Mouse (Mus musculus) CD4-positive, CD25-positive, alpha-beta regulatory T cell, adult 2 months (primary cell): ENCODE results near the gene Gm20388.

Experiments used
- DNase-seq: peaks from one replicate; pipeline ENCODE4 v3.0.0-alpha.2; 2012; ENCODE audit warnings: low read depth, low spot score

Gm20388 gene

DNA sequence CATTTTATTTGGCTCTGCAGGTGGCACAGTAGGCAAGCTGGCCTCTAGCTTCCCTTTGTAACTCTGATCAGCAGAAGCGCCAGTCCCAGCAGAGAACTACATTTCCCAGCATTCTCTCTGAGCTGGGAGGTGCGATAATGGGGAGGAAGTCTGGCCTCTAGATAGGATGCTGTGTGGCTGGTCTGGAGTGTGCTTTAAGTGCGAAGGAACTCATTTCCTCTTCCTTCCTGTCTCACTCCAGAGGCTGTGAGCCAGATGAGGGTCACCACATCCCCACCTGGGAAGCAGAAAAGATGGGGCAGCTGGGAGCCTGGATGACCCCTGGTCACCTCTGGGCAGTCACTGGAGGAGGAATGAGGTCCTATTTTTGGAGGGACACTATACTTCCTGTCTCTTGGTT, 1265.7 kb downstream of the Gm20388 start:
- peak; percentile 18 for DNase-seq

DNA sequence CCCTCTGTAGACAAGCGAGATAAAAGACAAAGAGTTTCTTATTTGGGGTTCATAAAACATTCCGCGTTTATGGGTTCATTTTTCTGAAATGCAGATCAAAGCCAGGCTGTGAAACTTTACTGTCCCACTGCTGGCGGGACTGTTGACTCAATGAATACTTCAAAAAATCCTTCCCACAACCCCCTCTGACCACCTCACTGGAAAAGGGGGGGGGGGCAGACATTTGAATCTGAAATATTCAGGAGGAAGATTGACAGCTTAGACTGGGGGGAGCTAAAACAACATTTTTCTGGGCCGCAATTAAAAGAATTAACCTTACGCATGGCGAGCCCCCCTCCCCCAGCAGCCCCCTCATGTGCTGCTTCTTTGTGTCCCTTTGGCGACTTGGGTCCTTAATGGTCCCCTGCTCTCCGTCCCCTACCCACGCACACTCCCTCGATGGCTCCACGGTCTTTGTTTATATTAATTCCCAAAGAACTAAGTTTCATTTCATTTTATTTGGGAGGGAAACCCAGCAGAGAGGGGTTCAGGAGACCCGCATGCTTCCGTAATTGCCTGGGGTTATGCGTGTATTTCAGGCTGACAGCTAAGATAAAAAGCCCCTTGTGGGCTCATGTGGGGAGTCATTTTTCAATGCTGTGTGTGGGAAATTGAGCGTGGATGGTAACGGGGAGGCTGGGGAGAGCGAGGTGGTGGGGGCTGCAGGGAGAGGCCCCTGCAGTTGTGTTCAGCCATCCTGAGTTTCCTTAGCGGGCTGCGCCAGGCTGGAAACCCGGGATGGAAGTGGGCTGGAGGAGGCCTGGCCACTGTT, 1270.0 kb downstream of the Gm20388 start:
- DNase-seq, result no peak

DNA sequence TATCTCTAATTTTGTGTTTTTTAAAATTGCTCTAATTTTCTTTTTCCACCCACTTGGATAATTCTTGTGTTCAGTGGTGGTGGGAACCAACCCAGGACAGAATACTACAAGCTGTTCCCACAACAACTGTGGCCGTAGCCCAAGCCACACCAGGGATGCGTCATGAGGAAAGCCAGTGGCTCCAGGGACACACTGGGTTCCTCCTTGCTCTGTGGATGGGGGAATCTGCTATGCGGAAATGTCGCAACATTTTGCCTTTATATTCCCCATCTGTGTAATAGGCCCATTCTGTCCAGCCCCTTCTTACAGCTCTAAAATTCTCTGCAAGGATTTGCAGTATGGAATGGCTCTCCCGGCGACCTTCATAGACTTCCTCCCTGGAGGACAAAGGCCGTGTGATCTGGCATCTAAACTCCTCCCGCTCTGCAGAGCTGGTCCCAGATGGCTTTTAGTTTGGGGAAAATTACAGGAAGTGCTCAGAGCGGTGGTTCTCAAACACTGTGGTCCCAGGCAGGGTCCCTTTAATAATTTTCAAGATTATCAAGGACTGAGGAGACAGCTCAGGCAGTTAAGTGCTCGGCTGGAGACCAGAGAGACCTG, 1270.7 kb downstream of the Gm20388 start:
- DNase-seq, result no peak

DNA sequence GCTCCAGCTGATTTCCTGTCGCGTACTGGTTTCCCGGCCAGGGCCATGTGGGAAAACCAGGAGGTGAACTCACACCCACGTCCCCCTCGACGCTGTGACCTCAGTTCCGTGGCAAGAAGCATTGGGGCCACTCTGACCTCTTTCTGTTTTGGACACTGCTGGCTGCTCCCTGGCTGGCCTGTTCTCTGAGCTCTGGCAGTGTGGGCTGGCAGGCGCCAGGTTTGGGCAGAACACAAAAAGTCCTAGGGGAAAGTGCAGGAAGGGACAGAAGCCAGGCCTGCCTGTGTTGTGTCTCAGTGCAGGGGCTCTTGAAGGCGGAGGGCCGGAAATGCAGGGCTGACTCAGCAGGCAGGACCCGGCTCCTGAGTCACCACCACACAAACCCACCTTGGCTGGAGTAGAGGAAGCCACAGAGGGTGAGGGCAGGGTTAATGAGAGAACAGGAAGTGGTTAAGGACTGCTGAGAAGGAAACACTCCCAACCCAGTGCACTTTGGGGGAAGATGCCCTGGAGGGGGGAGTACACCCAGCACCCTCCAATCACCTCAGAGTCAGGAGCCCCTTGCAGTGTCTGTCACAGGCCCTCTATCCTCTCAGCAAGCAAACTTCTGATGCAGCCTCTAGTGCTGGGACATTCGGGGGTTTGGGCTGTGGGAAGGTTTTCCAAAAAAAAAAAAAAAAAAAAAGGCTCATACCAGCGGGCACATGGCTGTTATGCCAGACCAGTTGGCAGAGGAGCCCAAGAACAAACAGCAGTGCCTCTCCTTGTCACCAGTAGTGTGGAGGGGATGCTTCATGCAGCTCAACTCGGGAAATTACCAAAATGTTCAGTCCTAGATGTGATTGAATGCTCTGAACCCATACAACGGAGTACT, 1277.1 kb downstream of the Gm20388 start:
- peak; percentile 35 for DNase-seq

GRCm38 (mm10) chr8:121188994-121189393, 1278.4 kb downstream of the Gm20388 start:
- no peak for DNase-seq

GRCm38 (mm10) chr8:121192451-121192850, 1281.8 kb downstream of the Gm20388 start:
- DNase-seq, result peak; percentile 11

GRCm38 (mm10) chr8:121195970-121196369, 1285.3 kb downstream of the Gm20388 start:
- DNase-seq, result no peak

GRCm38 (mm10) chr8:121196726-121197668, 1286.4 kb downstream of the Gm20388 start:
- no peak for DNase-seq

DNA sequence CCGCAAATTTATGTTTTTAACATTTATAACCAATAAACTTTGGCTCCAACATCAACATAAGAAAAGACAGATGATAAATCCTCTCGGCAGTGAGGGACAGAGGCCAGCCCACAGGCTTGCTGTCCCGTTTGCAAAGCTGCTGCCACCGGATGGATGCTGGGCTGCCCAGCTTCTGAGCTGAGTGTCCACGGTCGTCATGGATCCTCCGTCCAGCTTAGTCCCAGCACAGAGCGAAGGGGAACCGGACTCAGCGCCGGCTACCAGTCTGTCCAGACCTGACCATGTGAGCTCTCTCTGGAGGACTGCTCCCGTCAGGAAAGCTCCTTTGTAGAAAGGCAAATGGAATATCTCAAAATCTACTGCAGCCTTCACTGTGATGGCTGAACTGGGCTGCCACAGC, 1289.4 kb downstream of the Gm20388 start:
- no peak for DNase-seq

DNA sequence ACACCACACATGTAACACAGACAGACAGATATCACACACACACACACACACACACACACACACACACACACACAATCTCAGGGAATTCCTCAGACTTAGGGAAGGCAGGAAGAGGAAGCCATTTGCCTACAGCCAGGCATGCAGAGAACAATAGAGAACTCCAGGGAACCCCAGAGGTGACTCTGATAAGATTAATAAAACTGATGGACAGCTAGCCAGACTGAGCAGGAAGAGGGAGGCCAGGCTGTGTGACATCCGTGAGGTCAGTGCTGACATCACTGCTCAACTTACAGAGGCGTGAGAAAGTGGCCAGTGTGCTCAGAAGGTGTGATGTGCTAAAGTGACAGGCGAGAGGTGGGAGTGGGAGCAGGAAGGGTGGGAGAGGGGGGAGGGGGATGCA, 1290.3 kb downstream of the Gm20388 start:
- DNase-seq, result no peak

DNA sequence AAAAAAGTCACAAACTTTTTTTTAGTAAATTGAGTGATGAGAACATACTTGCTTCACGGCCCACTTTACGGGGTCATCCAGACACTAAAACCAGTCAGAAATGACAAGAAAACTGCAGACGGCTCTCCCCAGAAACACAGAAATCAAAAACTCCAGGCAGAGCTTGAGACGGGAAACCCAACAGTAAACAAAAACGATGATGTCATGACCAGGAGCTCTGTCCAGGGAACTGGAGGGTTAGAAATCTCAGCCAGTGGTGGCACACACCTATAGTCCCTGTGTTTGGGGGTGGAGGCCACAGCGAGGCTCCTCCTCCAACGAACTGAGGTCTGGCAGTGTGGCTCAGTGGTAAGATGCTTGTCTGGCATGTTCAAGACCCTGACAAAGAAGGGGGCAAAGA, 1291.0 kb downstream of the Gm20388 start:
- DNase-seq, result no peak

DNA sequence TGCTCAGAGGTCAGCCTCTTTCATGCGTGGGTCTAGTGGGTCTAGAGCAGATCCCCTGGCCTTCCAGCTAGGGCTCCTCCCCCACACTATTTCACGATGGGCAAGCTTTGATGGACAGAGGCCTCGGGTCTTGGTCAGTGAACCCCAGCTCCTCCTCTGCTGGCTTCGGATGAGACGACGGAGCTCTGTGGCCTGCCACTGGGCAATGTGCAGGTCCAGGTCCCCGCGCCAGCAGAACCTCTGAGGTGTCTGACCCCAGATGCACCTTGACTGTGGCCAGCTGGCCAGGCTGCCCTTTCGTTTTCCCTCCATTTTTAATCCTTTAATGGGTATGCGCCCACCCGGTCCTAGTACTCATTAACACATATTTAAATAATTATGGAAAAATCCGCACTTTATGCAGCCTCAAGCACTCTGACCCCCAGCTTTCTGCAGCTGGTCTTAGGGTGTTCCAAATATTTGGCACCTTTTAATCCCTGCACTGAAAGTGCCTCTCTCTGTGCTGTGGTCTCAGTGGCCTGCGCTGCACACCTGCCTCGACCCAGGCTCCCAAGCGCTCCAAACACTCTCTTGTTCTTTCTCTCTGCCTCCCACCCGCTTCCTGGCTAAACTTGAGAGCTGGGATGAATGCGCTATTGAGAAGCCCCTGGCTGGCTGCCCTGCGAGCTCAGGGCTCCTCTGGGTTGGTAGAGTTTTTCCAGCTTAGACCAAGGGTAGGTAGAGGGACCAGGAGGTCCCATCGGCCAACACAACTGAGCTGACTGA, 1293.2 kb downstream of the Gm20388 start:
- no peak for DNase-seq

DNA sequence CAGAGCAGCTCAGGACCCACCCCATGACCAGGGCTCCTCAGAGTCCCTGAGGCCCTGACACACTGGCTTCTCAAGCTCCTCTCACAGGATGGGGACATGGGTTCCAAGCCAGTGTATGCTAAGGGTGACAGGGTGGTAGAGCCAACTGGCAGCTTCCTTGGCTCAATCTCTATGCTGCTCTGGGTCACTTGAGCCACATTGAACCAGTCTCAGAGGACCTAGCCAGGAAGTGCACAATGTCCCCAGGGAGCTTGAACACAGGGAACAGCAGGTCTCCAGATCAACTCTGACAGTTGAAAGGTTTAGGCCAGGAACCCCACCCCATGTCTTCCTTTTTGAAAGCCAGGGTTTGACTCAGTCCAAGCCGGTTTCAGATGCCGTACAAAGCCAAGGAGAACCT, 1296.5 kb downstream of the Gm20388 start:
- DNase-seq, result no peak

GRCm38 (mm10) chr8:121210627-121211026, 1300.0 kb downstream of the Gm20388 start:
- no peak for DNase-seq

- DNase-seq, result peak; percentile 40
Measured at GRCm38 (mm10) chr8:121213236-121213635, 1302.6 kb downstream of the Gm20388 start.

DNA sequence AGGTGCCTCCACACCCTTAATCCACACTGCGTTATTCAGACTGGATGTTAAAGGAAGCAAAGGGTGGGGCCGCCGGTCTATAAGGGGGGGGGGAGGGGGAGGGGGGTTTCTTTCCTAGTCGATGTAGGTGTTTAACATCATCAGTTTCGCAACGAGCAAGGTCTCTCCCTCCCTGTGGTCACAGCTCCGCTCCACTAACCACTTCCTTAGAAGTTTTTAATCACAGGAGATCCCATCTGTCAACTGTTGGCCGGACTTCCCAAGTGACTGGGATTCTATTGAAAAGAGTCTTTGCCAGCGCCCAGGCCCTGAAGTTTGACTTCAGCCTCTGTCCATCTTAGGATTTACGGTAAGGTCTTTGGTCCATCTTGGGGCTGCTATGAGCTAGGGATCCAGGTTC, 1303.0 kb downstream of the Gm20388 start:
- DNase-seq, result no peak

GRCm38 (mm10) chr8:121214975-121215374, 1304.3 kb downstream of the Gm20388 start:
- peak; percentile 17 for DNase-seq

DNA sequence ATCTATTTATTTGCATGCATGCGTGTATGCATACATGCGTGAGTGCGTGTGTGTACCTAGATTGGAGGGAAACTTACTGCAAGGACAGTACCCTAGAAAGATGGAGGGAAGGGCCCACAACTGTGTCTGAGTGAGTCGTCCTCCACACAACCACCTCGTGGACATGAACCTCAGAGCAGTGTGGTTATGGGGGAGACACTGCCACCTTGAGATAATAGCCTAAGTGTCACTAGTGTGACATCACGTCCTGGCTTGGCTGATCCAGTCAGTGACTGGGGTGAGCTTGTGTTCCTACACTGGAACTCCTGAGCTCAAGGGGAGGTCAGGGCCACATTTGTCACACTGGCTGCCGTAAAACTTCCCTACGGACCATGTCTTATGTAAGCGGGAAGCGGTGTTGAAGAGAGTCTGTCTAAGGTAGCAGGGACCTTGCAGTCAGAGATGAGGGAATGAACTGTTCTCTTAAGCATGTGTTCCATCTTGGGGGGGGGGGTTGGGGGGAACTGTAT, 1305.9 kb downstream of the Gm20388 start:
- no peak for DNase-seq

GRCm38 (mm10) chr8:121218486-121218885, 1307.8 kb downstream of the Gm20388 start:
- DNase-seq, result peak; percentile 53
